Mouse (Mus musculus) layer of hippocampus, adult 8-10 months (tissue): ENCODE results near the gene Phox2b. TPM values are rescaled to one million over a fixed set of nuclear protein-coding genes. Genes with fewer than 3 reads are reported as not detected.

ENCODE experiments used
- DNase-seq, 2 experiments: peaks; one replicate each; pipeline ENCODE4 v3.0.0; 2022; ENCODE audit warnings: low spot score in 2 of 2
- total RNA-seq, 4 experiments: library from RNA; stranded (reverse); gene quantifications; 2 replicates each; pipeline ENCODE4 v1.2.4; 2022

Gene Phox2b
- total RNA-seq, result not detected

GRCm38 (mm10) chr5:67098733-67099323, at the start of gene Phox2b:
Phox2b (minus strand) TSS chr5:67099301.
- DNase-seq, result no peak

DNA sequence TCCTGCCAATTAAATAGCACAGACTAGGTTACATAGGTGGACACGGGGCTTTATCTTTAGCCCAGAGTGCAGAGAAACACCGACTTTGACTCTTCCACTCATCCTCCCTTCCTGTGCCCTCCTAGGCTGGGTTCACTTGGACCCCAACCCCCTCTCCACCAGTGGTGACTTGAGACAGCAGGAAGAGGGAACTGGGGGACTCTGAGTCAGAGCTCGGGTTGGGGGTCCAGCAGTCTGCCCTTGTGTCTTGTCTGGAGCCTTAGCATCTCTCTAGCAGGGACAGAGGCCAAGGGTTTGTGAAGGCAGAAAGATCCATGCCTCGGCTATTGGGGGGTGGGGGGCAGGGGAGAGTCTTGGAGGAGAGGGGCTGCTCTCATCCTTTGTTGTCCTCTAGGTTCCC, 43.5 kb upstream of the Phox2b start:
- DNase-seq, result no peak

GRCm38 (mm10) chr5:67139052-67140015, 40.2 kb upstream of the Phox2b start:
- no peak for DNase-seq

GRCm38 (mm10) chr5:67138643-67139042, 39.5 kb upstream of the Phox2b start:
- DNase-seq, result no peak

DNA sequence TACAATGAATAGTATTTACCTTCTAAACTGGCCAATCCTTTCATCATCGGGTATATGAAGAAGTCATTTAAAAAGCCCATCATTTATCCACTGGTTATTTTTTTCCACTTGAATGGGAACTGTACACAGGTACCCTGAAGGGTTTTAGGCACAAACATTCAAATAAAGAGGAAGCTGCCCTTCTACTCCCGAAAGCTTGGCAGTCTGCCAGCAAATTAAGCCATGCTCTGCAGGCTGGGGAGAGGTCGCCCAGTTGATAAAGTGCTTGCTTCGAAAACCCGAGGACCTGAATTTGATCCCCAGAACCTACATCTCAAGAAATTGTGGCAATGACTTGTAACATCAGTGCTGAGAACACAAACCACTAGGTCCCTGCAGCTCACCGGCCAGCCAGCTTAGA, 35.6 kb upstream of the Phox2b start:
- no peak for DNase-seq

DNA sequence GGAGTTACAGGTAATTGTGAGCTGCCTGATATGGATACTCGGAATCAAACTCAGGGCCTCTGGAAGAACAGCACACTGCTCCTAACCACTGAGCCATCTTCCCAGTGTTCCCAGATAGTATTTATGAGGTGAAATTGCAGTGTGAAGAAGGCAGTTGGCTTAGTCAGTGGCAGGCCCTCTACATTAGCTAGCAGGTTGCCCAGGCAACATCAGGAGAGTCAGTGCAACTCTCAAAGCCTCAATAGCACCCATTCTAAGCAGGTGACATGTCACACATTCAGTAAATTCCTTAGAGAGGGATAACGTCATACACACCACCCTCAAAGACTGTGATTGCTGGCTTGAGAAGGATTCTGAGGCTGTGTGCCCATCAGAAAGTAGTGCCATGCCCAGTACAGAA, 32.6 kb upstream of the Phox2b start:
- DNase-seq, result no peak

GRCm38 (mm10) chr5:67106261-67106660, 7.2 kb upstream of the Phox2b start:
- no peak for DNase-seq

GRCm38 (mm10) chr5:67103016-67103415, 3.9 kb upstream of the Phox2b start:
- no peak for DNase-seq

- no peak for DNase-seq
These were observed 2.9 kb upstream of the Phox2b start for GRCm38 (mm10) chr5:67101793-67102600.

GRCm38 (mm10) chr5:67101395-67101760, 2.3 kb upstream of the Phox2b start:
- no peak for DNase-seq

GRCm38 (mm10) chr5:67100564-67101394, 1.7 kb upstream of the Phox2b start:
- no peak for DNase-seq

- DNase-seq, result no peak
These were observed 531 bp upstream of the Phox2b start for GRCm38 (mm10) chr5:67099393-67100271.

- no peak for DNase-seq
These were observed 909 bp downstream of the Phox2b start for GRCm38 (mm10) chr5:67098051-67098732.

- no peak for DNase-seq
These were observed 1.7 kb downstream of the Phox2b start for GRCm38 (mm10) chr5:67097106-67098050.

- no peak for DNase-seq
These were observed 2.7 kb downstream of the Phox2b start for GRCm38 (mm10) chr5:67096378-67096771.

DNA sequence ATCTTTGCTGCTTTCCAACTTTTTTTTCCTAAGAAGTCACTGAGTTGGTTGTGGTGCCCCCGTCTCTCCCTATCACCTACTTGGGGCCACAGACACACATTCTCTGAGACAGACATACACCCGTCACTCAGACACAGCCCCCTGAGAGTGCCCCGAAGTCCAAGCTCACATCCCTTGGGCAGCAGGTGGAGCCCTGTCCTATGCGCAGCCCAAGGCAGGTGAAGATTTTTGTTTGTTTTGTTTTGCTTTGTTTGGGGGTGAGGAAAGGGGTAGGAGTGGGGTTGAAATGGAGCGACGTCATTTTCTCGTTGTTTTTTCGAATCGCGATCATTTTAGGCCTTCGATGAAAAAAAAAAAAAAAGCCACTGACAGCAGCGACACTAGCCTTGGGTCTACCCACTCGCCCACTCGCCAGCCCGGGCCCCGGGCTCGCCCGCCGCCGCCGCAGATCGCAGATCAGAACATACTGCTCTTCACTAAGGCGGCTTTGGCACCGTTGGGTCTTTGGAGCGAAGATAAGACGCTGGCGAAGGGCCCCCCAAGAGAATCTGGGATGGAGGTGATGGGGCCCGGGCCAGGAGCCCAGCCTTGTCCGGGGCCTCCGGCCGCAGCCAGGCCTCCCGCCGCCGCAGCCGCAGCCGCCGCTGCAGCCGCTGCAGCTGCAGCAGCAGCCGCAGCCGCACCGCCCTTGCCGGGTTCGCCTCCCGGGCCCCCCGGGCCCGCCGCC, 3.3 kb downstream of the Phox2b start:
- DNase-seq, result no peak

DNA sequence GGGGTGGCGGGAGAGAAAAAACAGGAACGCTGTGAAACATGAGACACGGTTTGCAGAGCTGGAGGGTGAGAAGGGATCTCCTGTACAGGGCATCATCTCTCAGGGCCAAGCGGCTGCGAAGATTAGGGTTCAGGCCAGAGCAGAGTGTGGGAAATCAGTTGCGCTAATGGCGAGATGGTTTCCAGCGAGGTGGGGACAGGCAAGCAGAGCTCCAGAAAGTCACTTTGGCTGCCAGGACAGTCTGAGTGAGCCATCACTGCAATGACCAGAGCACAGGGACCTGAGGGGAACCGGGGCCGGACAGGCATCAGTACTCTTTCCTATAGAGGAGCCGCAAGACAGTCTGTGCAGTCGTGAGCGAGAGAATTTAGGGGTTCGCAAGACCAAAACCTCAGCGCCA, 3.9 kb downstream of the Phox2b start:
- no peak for DNase-seq

GRCm38 (mm10) chr5:67093991-67094390, 5.1 kb downstream of the Phox2b start:
- DNase-seq, result no peak
